ENCODE assay signal across 15 mouse cellular contexts in the genomic region with DNA sequence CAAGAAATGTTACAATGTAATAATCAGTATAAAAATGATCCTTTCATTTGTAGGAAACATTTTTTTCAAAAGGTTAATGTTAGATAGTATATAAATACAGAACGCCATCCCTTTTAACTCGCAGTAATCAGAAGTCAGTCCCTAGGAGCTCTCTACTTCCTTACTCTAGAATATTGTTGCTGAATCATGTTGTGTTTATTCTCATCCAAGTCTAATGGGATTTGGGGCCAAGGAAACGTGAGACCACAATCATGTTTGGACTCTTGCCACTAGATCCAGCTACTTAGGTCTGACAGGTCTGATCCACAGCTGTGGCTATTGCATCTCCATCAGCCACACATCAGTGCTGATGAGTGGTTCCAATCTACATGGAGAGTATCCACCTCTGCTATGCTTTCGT.
"Had no signal": no experiment of that assay in that cellular context is flagged by ENCODE, and none has a peak within 500 bp of the region (broad histone marks: within the 10 kb centered on the region; RNA-seq: fewer than 3 reads in every experiment).

No protein-coding gene starts in this region.

- H3K4me2 ChIP-seq: neural tube, embryonic 12.5 days; neural tube, embryonic 13.5 days; neural tube, embryonic 15.5 days; stomach, embryonic 15.5 days had no signal

- H3K36me3 ChIP-seq: neural tube, embryonic 12.5 days; neural tube, embryonic 13.5 days; neural tube, embryonic 15.5 days; stomach, embryonic 15.5 days had no signal

- H3K27ac ChIP-seq: neural tube, embryonic 12.5 days; neural tube, embryonic 13.5 days; neural tube, embryonic 15.5 days; stomach, embryonic 15.5 days; stomach, postnatal 0 days had no signal

- H3K4me1 ChIP-seq: neural tube, embryonic 12.5 days; neural tube, embryonic 13.5 days; neural tube, embryonic 15.5 days; stomach, embryonic 15.5 days had no signal

- H3K9ac ChIP-seq: neural tube, embryonic 12.5 days; neural tube, embryonic 13.5 days; neural tube, embryonic 15.5 days; stomach, embryonic 15.5 days had no signal

- H3K27me3 ChIP-seq: neural tube, embryonic 12.5 days; neural tube, embryonic 13.5 days; neural tube, embryonic 15.5 days; stomach, embryonic 15.5 days had no signal

- DNase-seq: retina, postnatal 1 day; right cerebral cortex, postnatal 14 days; right cerebral cortex, postnatal 25 days; right cerebral cortex, postnatal 4 days; spleen, adult 18-20 months; thymus, adult 18-20 months; thymus, adult 2 months; thymus, postnatal 14 days; thymus, postnatal 25 days; thymus, postnatal 4 days had no signal

- H3K9me3 ChIP-seq: neural tube, embryonic 12.5 days; neural tube, embryonic 13.5 days; neural tube, embryonic 15.5 days; stomach, embryonic 15.5 days had no signal

- H3K4me3 ChIP-seq: neural tube, embryonic 12.5 days; neural tube, embryonic 13.5 days; neural tube, embryonic 15.5 days; stomach, embryonic 15.5 days had no signal
